Comparison of ENCODE assay signal across 9 mouse cellular contexts in the genomic region with DNA sequence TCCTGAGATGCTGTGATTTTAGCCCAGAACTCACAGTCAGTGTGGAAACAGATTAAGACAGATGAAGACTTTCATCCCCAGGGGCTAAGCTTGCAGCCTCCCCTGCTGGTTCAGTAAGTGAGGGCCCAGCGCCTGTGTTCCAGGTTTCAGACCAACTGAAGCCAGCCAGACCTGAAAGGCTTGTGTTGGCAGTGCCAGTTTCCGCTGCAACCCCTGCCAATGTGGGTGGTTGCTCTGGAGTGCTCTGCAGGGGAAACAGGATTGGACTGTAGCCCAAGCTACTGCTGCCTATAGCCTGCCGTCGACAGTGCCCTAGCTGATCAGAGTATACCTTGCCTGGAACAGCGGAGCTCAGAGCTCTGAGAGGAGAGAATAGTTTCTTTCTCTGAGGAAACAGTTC. TPM values are rescaled to one million over a fixed set of nuclear protein-coding genes. Genes with fewer than 3 reads are reported as not detected.
DNase-seq lines count a peak whose midpoint lies in the region; ATAC-seq lines count a peak whose summit lies in the region.
"Had no signal": no experiment of that assay in that cellular context is flagged by ENCODE, and none has a peak within 500 bp of the region (broad histone marks: within the 10 kb centered on the region; RNA-seq: fewer than 3 reads in every experiment).

No protein-coding gene starts in this region.

- H3K4me1 ChIP-seq in heart, embryonic 12.5 days (replicated peaks), result peaks cover 36% of the 10 kb centered on the region
- H3K4me1 ChIP-seq in embryonic facial prominence, embryonic 15.5 days, result peaks cover 43% of the 10 kb centered on the region
- H3K4me1 ChIP-seq in liver, embryonic 11.5 days (replicated peaks; ENCODE audit: control insufficient read depth, insufficient read depth, low read length), result peaks cover 15% of the 10 kb centered on the region

- H3K9me3 ChIP-seq in heart, embryonic 12.5 days (replicated peaks), result no peaks in the 10 kb centered on the region
- H3K9me3 ChIP-seq in embryonic facial prominence, embryonic 15.5 days (replicated peaks), result no peaks in the 10 kb centered on the region
- H3K9me3 ChIP-seq in liver, embryonic 11.5 days (ENCODE audit: control insufficient read depth, low read length), result no peaks in the 10 kb centered on the region

- H3K4me3 ChIP-seq in heart, embryonic 12.5 days, result no peak overlapping the region
- no peak overlapping the region for H3K4me3 ChIP-seq in embryonic facial prominence, embryonic 15.5 days (replicated peaks)
- H3K4me3 ChIP-seq in liver, embryonic 11.5 days (ENCODE audit: low read depth, low read length), result no peak overlapping the region
- H3K4me3 ChIP-seq: erythroblast, embryonic 14.5 days had no signal

- H3K27me3 ChIP-seq in heart, embryonic 12.5 days (replicated peaks), result no peaks in the 10 kb centered on the region
- no peaks in the 10 kb centered on the region for H3K27me3 ChIP-seq in embryonic facial prominence, embryonic 15.5 days
- H3K27me3 ChIP-seq in liver, embryonic 11.5 days (replicated peaks; ENCODE audit: control insufficient read depth, insufficient read depth, low read length), result no peaks in the 10 kb centered on the region

- no peaks in the 10 kb centered on the region for H3K36me3 ChIP-seq in heart, embryonic 12.5 days
- no peaks in the 10 kb centered on the region for H3K36me3 ChIP-seq in embryonic facial prominence, embryonic 15.5 days
- H3K36me3 ChIP-seq in liver, embryonic 11.5 days (ENCODE audit: control insufficient read depth, insufficient read depth, low read length), result no peaks in the 10 kb centered on the region

- H3K9ac ChIP-seq in heart, embryonic 12.5 days, result no peak overlapping the region
- no peak overlapping the region for H3K9ac ChIP-seq in embryonic facial prominence, embryonic 15.5 days
- H3K9ac ChIP-seq in liver, embryonic 11.5 days (ENCODE audit: low read depth, low read length), result no peak overlapping the region

- H3K27ac ChIP-seq in heart, embryonic 12.5 days (ENCODE audit: poor library complexity, severe bottlenecking), result no peak overlapping the region
- H3K27ac ChIP-seq in embryonic facial prominence, embryonic 15.5 days (replicated peaks), result peak overlapping the region; percentile 28; the same call in 1 of the 2 replicates
- no peak overlapping the region for H3K27ac ChIP-seq in liver, embryonic 11.5 days (ENCODE audit: low read depth, low read length)

- H3K4me2 ChIP-seq in heart, embryonic 12.5 days, result no peak overlapping the region
- no peak overlapping the region for H3K4me2 ChIP-seq in embryonic facial prominence, embryonic 15.5 days (replicated peaks)
- H3K4me2 ChIP-seq in liver, embryonic 11.5 days, result no peak overlapping the region

- no peak for ATAC-seq in heart, embryonic 12.5 days (ENCODE audit: insufficient number of reproducible peaks, low FRiP score)
- ATAC-seq in embryonic facial prominence, embryonic 15.5 days (ENCODE audit: insufficient number of reproducible peaks, low FRiP score, low TSS enrichment, low read depth), result peak; percentile 74
- no peak for ATAC-seq in liver, embryonic 11.5 days (replicated peaks; ENCODE audit: low FRiP score)

- peak; percentile 97 for DNase-seq in heart, adult 11 months
- DNase-seq in adrenal gland, postnatal 14 days, result peak; percentile 69
- DNase-seq in kidney, postnatal 25 days, result peak; percentile 66 to 85
- peak; percentile 73 to 86 for DNase-seq in lung, postnatal 4 days
- DNase-seq in liver, result no peak
- no peak for DNase-seq in liver, embryonic 11.5 days (ENCODE audit: low spot score)

- 83% methylated on average over 5 of the region's 5 CpGs for WGBS in heart, embryonic 12.5 days
- 36% methylated on average over 5 of the region's 5 CpGs for WGBS in embryonic facial prominence, embryonic 15.5 days
- 93% methylated on average over 5 of the region's 5 CpGs for WGBS in liver, embryonic 11.5 days

RNA-seq across cellular contexts. Expression of gene Hic1, which starts 37.0 kb away (rescaled TPM):
- 13.3 and 13.8 TPM in 2 replicates for polyA plus RNA-seq in heart, embryonic 12.5 days (2016; fragmentation: Nextera tagmentation; extraction: Ambion mirVana)
- total RNA-seq in adrenal gland, postnatal 14 days (2021), result 14.5 and 17.0 TPM in 2 replicates
- polyA plus RNA-seq in embryonic facial prominence, embryonic 15.5 days (2015; fragmentation: Nextera tagmentation; extraction: Ambion mirVana), result 17.7 and 19.8 TPM in 2 replicates
- polyA plus RNA-seq in liver, embryonic 11.5 days (2014; fragmentation: Nextera tagmentation; extraction: Ambion mirVana), result 2.7 and 3.2 TPM in 2 replicates

RNA-seq across cellular contexts. Expression of gene Ovca2, which starts 46.4 kb away (rescaled TPM):
- 19.4 and 20.5 TPM in 2 replicates for polyA plus RNA-seq in heart, embryonic 12.5 days (2016; fragmentation: Nextera tagmentation; extraction: Ambion mirVana)
- total RNA-seq in adrenal gland, postnatal 14 days (2021), result 14.5 and 15.8 TPM in 2 replicates
- 23.8 and 25.1 TPM in 2 replicates for polyA plus RNA-seq in embryonic facial prominence, embryonic 15.5 days (2015; fragmentation: Nextera tagmentation; extraction: Ambion mirVana)
- polyA plus RNA-seq in liver, embryonic 11.5 days (2014; fragmentation: Nextera tagmentation; extraction: Ambion mirVana), result 24.9 and 32.1 TPM in 2 replicates

RNA-seq across cellular contexts. Expression of gene Dph1, which starts 58.8 kb away (rescaled TPM):
- 23.3 and 23.5 TPM in 2 replicates for polyA plus RNA-seq in heart, embryonic 12.5 days (2016; fragmentation: Nextera tagmentation; extraction: Ambion mirVana)
- 22.3 and 28.5 TPM in 2 replicates for total RNA-seq in adrenal gland, postnatal 14 days (2021)
- 20.5 and 21.0 TPM in 2 replicates for polyA plus RNA-seq in embryonic facial prominence, embryonic 15.5 days (2015; fragmentation: Nextera tagmentation; extraction: Ambion mirVana)
- 30.3 and 34.0 TPM in 2 replicates for polyA plus RNA-seq in liver, embryonic 11.5 days (2014; fragmentation: Nextera tagmentation; extraction: Ambion mirVana)

Comparison
In these comparisons a context has a peak if more than half of its experiments do, and no peak if none do; other contexts are left out.
1. DNase-seq: peak in heart, adult 11 months (single experiment), adrenal gland, postnatal 14 days (single experiment), kidney, postnatal 25 days (2 of 2) and lung, postnatal 4 days (2 of 2); none in liver (single experiment) and liver, embryonic 11.5 days (single experiment).